Mouse (Mus musculus): ENCODE measurements around the gene Sgpl1. TPM values are rescaled to one million over a fixed set of nuclear protein-coding genes. Genes with fewer than 3 reads are reported as not detected.

Gene Sgpl1
- polyA plus RNA-seq, 1 experiment from 2014 or later, result 65.5 TPM

DNA sequence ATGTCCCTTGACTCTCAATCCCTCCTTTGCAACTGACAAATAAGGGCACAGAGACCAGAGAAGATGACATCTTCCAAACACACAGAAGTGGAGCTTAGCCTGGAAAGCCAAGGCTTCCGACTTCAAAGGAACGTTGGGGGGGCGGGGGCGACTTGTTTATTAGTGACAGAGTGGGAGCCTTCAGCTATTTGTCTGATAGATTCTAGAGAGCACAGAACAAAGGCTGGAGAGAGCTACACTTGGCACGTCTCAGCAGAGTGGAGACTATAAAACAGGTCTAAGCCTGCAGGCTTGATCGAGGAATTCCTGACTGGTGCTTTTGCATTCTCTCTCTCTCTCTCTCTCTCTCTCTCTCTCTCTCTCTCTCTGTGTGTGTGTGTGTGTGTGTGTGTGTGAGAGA is 3.1 kb upstream of the Sgpl1 start:
- no peaks in the 10 kb centered on the region for H3K36me3 ChIP-seq
- WGBS, result 25% methylated on average over 6 of the region's 6 CpGs
- no peak overlapping the region for H3K27ac ChIP-seq (replicated peaks)
- H3K9me3 ChIP-seq, result no peaks in the 10 kb centered on the region
- H3K4me1 ChIP-seq (replicated peaks), result peaks cover 7% of the 10 kb centered on the region
- no peak overlapping the region for H3K4me2 ChIP-seq
- H3K27me3 ChIP-seq, result no peaks in the 10 kb centered on the region
- no peak for ATAC-seq (ENCODE audit: low read depth)
- H3K9ac ChIP-seq, result no peak overlapping the region
- no peak overlapping the region for H3K4me3 ChIP-seq

DNA sequence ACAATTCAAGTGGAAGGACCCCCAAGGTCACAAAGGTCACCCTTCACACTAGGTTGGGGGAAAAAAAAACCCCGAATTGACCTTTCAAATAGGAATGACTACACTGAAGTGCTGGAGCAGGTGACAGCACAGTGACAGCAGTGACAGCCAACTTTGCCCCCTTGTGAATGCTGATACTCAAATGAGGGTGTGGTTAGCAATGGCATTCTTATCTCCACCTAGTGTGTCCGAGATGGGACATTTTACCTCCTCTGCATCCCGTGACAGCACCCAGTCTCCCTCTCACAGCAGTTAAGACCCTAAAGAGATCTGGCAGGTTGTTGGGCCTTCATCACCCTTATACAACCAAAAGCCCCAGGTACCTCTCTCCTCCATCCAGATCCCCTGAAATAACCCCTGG is 2.0 kb upstream of the Sgpl1 start:
- 86% methylated on average over 3 of the region's 3 CpGs for WGBS
- H3K4me2 ChIP-seq, result no peak overlapping the region
- ATAC-seq (ENCODE audit: low read depth), result no peak

DNA sequence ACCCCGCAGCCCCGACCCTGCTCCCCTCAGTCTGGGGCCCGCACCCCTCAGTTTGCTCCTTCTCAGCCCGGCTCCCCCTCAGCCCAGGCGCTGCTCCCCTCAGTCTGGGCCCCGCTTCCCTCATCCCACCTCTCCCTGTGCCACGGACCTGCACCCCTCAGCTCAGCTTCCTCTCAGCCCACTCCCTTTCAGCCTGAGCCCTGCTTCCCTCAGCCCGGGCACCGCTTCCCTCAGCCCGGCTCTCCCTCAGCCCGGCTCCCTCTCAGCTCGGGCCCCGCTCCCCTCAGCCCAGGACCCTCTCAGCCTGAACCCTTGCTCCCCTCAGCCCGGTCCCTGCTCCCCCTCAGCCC is 721 bp downstream of the Sgpl1 start:
- H3K4me3 ChIP-seq, result peak overlapping the region; percentile 80
- H3K36me3 ChIP-seq, result 0 out of 2 replicates have a peak, but pooled peaks cover 5% of the 10 kb centered on the region
- no peaks in the 10 kb centered on the region for H3K27me3 ChIP-seq
- peak overlapping the region; percentile 87 for H3K4me2 ChIP-seq
- peak overlapping the region; percentile 96 for H3K27ac ChIP-seq (replicated peaks)
- peak; percentile 79 for ATAC-seq (ENCODE audit: low read depth)
- WGBS, result 1% methylated on average over 10 of the region's 14 CpGs
- H3K9ac ChIP-seq, result peak overlapping the region; percentile 95
- no peaks in the 10 kb centered on the region for H3K9me3 ChIP-seq
- peaks cover 13% of the 10 kb centered on the region for H3K4me1 ChIP-seq (replicated peaks)

More for the DNA sequence above, 2.0 kb upstream of the Sgpl1 start:
- no peak overlapping the region for H3K27ac ChIP-seq (replicated peaks)
- no peak overlapping the region for H3K9ac ChIP-seq
- H3K9me3 ChIP-seq, result no peaks in the 10 kb centered on the region
- no peaks in the 10 kb centered on the region for H3K36me3 ChIP-seq
- H3K4me3 ChIP-seq, result no peak overlapping the region
- H3K27me3 ChIP-seq, result no peaks in the 10 kb centered on the region
- peaks cover 13% of the 10 kb centered on the region for H3K4me1 ChIP-seq (replicated peaks)

DNA sequence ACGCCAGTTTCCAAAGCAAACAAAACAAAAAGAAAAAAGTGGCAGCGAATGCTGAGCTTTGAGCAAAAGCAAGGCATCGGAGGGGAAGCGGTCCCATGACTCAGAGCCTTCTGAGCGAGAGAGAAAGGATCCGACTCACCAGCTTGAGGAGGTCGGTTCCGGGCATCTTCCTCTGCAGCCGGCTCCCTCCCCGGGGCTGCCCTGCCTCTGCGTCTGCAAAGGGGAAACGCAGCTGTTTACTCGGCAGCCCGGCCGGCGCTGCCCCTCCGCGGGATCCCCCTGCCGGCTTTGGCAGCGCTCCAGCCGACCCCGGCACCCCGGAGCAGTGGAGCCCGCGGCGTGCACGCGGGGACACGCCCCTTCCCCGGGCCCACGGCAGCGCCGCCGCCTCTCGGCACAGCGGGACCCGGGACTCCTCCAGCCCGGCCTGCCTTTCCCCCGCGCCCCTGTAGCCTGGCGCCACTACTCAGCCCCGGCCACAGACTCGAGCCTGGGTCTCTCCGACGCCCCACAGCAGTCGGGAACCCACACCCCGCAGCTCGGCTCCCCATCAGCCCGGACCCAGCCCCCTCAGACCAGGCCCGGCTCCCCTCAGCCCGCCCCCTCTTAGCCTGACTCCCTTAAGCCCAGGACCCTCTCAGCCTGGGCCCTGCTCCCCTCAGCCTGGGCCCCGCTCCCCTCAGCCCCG is 1.2 kb downstream of the Sgpl1 start:
- 0 out of 2 replicates have a peak, but pooled peaks cover 5% of the 10 kb centered on the region for H3K36me3 ChIP-seq
- peak overlapping the region; percentile 80 for H3K4me3 ChIP-seq
- peak overlapping the region; percentile 87 for H3K4me2 ChIP-seq
- ATAC-seq (ENCODE audit: low read depth), result peak; percentile 75
- no peaks in the 10 kb centered on the region for H3K27me3 ChIP-seq
- H3K9me3 ChIP-seq, result no peaks in the 10 kb centered on the region
- peak overlapping the region; percentile 95 for H3K9ac ChIP-seq
- WGBS, result under 1% methylated on average over 53 of the region's 53 CpGs
- H3K4me1 ChIP-seq (replicated peaks), result peaks cover 13% of the 10 kb centered on the region
- H3K27ac ChIP-seq (replicated peaks), result peak overlapping the region; percentile 96

DNA sequence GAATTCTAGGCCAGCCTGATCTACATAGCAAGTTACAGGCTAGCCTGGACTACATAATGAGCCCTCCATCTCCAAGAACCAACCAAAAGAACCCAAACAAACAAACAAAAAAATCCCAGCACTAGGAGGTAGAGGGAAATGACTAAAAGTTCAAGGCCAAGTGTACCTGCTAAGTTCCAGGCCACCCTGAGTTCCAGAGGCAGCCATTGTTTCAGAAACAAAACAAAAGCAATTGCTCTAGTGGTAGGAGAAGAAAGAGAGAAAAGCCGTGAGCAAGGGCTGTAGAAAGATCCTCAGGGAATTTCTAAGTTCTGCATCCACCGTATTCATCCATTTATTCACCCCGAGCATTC is 1.8 kb downstream of the Sgpl1 start:
- Histone ChIP-seq H3K4me2 (peak overlapping the region; percentile 87), H3K36me3 (0 out of 2 replicates have a peak, but pooled peaks cover 10% of the 10 kb centered on the region), H3K4me1 (replicated peaks) (peaks cover 13% of the 10 kb centered on the region), H3K27me3 (no peaks in the 10 kb centered on the region), H3K9ac (peak overlapping the region; percentile 95), H3K4me3 (peak overlapping the region; percentile 80), H3K27ac (replicated peaks) (peak overlapping the region; percentile 96), H3K9me3 (no peaks in the 10 kb centered on the region)
- WGBS, result 0% methylated on average over 3 of the region's 3 CpGs
- no peak for ATAC-seq (ENCODE audit: low read depth)

DNA sequence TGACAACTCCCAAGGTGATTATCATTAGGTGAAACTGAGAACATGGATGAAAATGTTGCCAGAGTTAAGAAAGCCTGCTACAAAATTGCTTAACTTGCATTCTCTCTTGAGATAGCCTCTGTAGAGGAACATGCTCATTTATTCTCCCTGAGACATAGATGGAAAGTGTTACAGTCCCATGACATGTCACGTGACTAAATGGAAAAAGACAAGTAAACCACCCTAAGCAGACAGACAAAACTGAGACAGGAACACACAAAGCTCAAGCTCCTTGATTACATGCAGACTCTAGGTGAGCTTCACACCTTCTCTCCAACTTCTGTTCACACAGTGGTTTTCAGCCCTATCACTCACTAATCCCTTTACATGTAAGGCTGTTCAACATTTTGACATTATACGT is 4.2 kb downstream of the Sgpl1 start:
- no peak overlapping the region for H3K4me3 ChIP-seq
- no peak overlapping the region for H3K9ac ChIP-seq
- peaks cover 13% of the 10 kb centered on the region for H3K4me1 ChIP-seq (replicated peaks)
- no peak overlapping the region for H3K27ac ChIP-seq (replicated peaks)
- no peaks in the 10 kb centered on the region for H3K27me3 ChIP-seq
- 94% methylated on average over 2 of the region's 2 CpGs for whole genome bisulfite sequencing
- H3K36me3 ChIP-seq, result peaks cover 17% of the 10 kb centered on the region; the same call in 1 of the 2 replicates
- no peak overlapping the region for H3K4me2 ChIP-seq
- no peaks in the 10 kb centered on the region for H3K9me3 ChIP-seq
- ATAC-seq (ENCODE audit: low read depth), result no peak

DNA sequence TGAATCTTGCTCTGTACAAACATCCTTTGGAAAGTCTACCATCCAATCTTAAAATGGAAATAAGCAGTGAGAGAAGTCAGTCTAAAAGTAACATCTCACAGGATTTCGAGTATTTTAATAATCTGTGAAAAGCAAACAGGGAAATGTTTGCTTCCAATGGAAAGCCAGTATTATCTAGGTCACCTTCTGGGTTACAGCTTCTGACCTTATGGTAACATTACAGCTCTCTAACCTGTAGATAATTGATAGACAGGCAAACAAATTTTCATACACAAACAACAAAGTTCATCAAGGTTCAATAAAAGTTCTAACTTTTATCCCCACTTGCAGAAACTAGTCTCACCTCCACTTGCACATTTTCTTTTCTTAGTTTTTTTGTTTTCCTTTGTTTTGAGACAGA is 9.9 kb downstream of the Sgpl1 start:
- Histone ChIP-seq H3K9ac (no peak overlapping the region), H3K4me1 (replicated peaks) (no peaks in the 10 kb centered on the region; the same call in 1 of the 2 replicates), H3K4me2 (no peak overlapping the region), H3K9me3 (no peaks in the 10 kb centered on the region), H3K27ac (replicated peaks) (no peak overlapping the region), H3K27me3 (no peaks in the 10 kb centered on the region), H3K4me3 (no peak overlapping the region), H3K36me3 (peaks cover 23% of the 10 kb centered on the region; the same call in 1 of the 2 replicates)
- 83% methylated on average over 1 of the region's 1 CpGs for WGBS
- ATAC-seq (ENCODE audit: low read depth), result no peak

DNA sequence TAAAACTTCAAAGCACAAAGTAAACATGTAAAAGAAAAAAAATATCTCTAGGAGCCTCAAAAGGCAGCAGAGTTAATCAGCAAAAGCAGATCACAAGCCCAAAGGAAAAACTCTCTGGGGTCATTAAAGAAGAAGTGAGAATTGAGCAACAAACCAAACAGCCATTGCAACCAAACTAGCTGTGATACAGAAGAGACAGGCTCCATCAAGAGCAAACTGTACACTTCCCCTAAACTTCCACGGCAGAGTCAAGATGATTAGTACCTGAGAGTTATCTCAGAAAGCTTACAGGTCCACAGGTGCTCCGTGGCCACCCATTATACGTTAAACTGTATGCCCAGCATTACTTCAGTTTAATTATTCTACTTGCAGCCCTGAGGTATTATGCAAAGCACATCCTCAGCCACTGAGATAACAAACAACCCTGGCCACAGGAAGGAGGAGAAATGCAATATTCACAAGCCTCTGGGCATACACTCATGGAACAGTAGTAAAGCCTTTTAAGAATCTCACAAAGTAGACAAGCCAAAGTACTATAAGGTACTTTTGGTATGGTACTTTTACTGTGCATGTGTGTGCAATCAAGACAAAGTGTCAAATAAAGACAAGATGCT is 12.2 kb downstream of the Sgpl1 start:
- H3K9me3 ChIP-seq, result no peaks in the 10 kb centered on the region
- no peak overlapping the region for H3K4me3 ChIP-seq
- H3K27ac ChIP-seq (replicated peaks), result no peak overlapping the region
- peaks cover 28% of the 10 kb centered on the region for H3K36me3 ChIP-seq
- no peak overlapping the region for H3K4me2 ChIP-seq
- no peak overlapping the region for H3K9ac ChIP-seq
- no peaks in the 10 kb centered on the region for H3K27me3 ChIP-seq
- H3K4me1 ChIP-seq (replicated peaks), result no peaks in the 10 kb centered on the region; the same call in 1 of the 2 replicates
- WGBS, result 76% methylated on average over 3 of the region's 3 CpGs
- no peak for ATAC-seq (ENCODE audit: low read depth)

DNA sequence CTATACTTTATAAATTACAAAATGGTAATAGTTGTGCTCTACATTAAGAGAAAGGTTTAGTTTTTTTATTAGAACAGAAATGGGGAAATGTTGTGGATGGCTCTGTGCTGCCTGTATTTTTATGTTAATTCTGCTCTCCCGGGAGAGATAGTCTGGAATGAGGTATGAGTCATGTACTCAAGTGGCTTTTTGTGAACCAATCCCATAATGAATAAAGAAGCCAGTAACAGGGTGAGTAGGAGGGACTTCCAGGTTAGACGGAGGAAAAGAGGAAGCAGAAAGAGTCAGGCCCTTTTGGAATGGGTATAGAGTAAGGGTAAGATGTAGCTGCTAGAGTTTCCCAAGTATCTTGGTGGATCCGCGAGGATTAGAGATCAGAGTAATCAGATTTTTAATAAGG is 13.5 kb downstream of the Sgpl1 start:
- Histone ChIP-seq H3K4me3 (no peak overlapping the region), H3K27ac (replicated peaks) (no peak overlapping the region), H3K9me3 (no peaks in the 10 kb centered on the region), H3K4me1 (replicated peaks) (no peaks in the 10 kb centered on the region; the same call in 1 of the 2 replicates), H3K36me3 (peaks cover 24% of the 10 kb centered on the region), H3K4me2 (no peak overlapping the region), H3K27me3 (no peaks in the 10 kb centered on the region), H3K9ac (no peak overlapping the region)
- 77% methylated on average over 4 of the region's 4 CpGs for WGBS
- ATAC-seq (ENCODE audit: low read depth), result no peak

DNA sequence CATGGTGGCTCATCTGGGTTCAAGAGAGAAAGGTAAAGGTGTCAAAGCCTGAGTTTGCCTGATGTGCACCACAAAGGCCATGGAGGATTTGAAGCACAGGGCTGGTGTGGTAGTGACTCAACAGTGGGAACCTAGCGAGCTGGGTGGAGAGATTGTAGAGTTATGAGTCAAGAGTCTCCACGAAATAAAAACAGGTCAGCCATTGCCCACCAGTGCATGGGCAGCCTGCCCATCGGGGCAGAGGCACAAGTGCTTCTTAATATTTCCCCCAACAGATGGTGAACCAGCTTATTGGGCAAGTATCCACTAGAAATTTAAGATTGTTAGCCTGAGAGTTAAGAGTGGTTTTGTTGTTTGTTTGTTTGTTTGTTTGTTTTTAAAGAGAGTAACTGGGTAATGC is 16.5 kb downstream of the Sgpl1 start:
- no peak for ATAC-seq (ENCODE audit: low read depth)
- 84% methylated on average over 3 of the region's 3 CpGs for WGBS
- no peak overlapping the region for H3K4me2 ChIP-seq

DNA sequence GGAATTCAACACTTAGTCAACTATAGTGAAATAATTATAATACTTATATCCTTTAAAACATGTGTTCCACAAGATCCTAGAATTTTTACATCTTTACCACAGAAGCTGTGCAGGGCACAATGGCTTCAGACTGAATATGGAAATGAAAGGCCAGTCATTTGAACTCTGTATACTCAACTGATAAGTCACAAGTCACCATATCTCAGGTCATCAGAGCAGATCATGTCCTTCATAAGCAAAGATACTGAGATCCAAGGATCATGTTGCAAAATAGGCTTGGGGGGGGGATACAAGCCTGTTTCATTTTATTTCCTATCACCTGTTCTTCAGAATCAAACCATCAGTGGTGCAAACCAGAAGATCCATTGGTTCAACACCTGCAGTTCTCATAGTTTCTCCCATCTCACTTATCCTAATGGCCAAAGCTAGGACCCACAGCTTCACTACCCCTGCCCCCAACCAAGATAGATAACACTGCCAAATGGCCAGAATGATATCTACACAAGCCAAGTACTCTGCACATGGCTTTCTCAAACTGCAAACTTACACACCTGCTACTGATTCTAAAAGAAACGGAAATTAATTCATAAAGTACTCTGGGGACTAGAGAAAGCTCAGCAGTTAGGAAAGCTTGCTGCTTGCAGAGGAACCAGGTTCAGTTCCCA is 18.7 kb downstream of the Sgpl1 start:
- Histone ChIP-seq H3K9me3 (no peaks in the 10 kb centered on the region), H3K27me3 (no peaks in the 10 kb centered on the region), H3K4me3 (no peak overlapping the region), H3K9ac (no peak overlapping the region), H3K4me2 (no peak overlapping the region), H3K36me3 (peaks cover 20% of the 10 kb centered on the region), H3K4me1 (replicated peaks) (no peaks in the 10 kb centered on the region), H3K27ac (replicated peaks) (no peak overlapping the region)
- 98% methylated on average over 1 of the region's 1 CpGs for WGBS
- ATAC-seq (ENCODE audit: low read depth), result no peak

More for the DNA sequence above, 16.5 kb downstream of the Sgpl1 start:
- H3K36me3 ChIP-seq, result peaks cover 20% of the 10 kb centered on the region
- no peaks in the 10 kb centered on the region; the same call in 1 of the 2 replicates for H3K4me1 ChIP-seq (replicated peaks)
- H3K9me3 ChIP-seq, result no peaks in the 10 kb centered on the region
- no peaks in the 10 kb centered on the region for H3K27me3 ChIP-seq
- H3K27ac ChIP-seq (replicated peaks), result no peak overlapping the region
- H3K4me3 ChIP-seq, result no peak overlapping the region
- no peak overlapping the region for H3K9ac ChIP-seq

DNA sequence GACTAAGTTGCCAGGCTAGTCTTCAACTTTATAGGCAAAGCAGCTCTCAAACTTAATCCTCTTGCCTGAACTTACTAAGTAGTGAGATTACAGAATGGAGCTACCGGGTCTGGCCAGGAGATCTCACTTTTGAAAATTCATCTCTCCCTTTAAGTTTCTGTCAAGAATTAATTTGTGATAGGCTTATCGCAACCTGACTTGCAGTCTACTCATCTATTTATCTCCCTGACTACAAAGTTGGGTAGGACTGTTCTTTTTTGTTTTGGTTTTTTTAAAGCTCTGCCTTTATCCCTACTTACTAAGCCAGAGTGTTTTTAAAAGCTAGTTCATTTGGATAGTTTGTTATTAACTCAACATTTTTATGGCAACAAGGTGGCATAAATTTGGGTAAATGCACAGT is 23.0 kb downstream of the Sgpl1 start:
- no peak overlapping the region for H3K4me3 ChIP-seq
- H3K27ac ChIP-seq (replicated peaks), result no peak overlapping the region
- H3K36me3 ChIP-seq, result peaks cover 22% of the 10 kb centered on the region
- H3K4me1 ChIP-seq (replicated peaks), result no peaks in the 10 kb centered on the region
- WGBS, result 95% methylated on average over 2 of the region's 2 CpGs
- no peak overlapping the region for H3K4me2 ChIP-seq
- H3K9me3 ChIP-seq, result no peaks in the 10 kb centered on the region
- ATAC-seq (ENCODE audit: low read depth), result no peak
- no peak overlapping the region for H3K9ac ChIP-seq
- H3K27me3 ChIP-seq, result no peaks in the 10 kb centered on the region

Data from neural tube, embryonic 13.5 days (tissue).